Mouse (Mus musculus) forebrain, embryonic 15.5 days (tissue): ENCODE measurements around the gene Golgb1. TPM values are rescaled to one million over a fixed set of nuclear protein-coding genes. Genes with fewer than 3 reads are reported as not detected.

Source experiments
- ATAC-seq: fragments of 200-750 bp; cut with Nextera tagmentation; replicated peaks from 2 replicates; pipeline ENCODE4 v1.8.0; 2017; ENCODE audit warnings: mild to moderate bottlenecking, moderate TSS enrichment, moderate library complexity
- H3K27ac ChIP-seq: fragments of 300-500 bp; sonication (generic); replicated peaks from 2 replicates; pipeline ENCODE4 v1.5.1; 2015; ENCODE audit warnings: mild to moderate bottlenecking, inconsistent platforms
- H3K27me3 ChIP-seq: fragments of 300-500 bp; sonication (generic); 2 replicates; pipeline ENCODE4 v1.6.1; 2015; ENCODE audit warnings: inconsistent platforms
- H3K36me3 ChIP-seq: fragments of 300-500 bp; sonication (generic); 2 replicates; pipeline ENCODE4 v1.6.1; 2015; ENCODE audit warnings: mild to moderate bottlenecking, inconsistent platforms
- H3K4me1 ChIP-seq: fragments of 300-500 bp; sonication (generic); 2 replicates; pipeline ENCODE4 v1.6.1; 2015; ENCODE audit warnings: inconsistent platforms
- H3K4me2 ChIP-seq: fragments of 300-500 bp; sonication (generic); replicated peaks from 2 replicates; pipeline ENCODE4 v1.6.1; 2015; ENCODE audit warnings: mild to moderate bottlenecking, inconsistent platforms
- H3K4me3 ChIP-seq: fragments of 300-500 bp; sonication (generic); 2 replicates; pipeline ENCODE4 v1.5.1; 2015; ENCODE audit warnings: mild to moderate bottlenecking, inconsistent platforms
- H3K9ac ChIP-seq: fragments of 300-500 bp; sonication (generic); replicated peaks from 2 replicates; pipeline ENCODE4 v1.6.1; 2015; ENCODE audit warnings: mild to moderate bottlenecking, inconsistent platforms
- H3K9me3 ChIP-seq: fragments of 300-500 bp; sonication (generic); 2 replicates; pipeline ENCODE4 v1.6.1; 2016; ENCODE audit warnings: inconsistent platforms
- WGBS: fragments of 180-500 bp; shearing (Covaris S2); methylation state at CpG from one replicate; pipeline ENCODE4 v1.1.7; 2015; ENCODE audit warnings: mixed read lengths; 5-methylcytosine and 5-hydroxymethylcytosine counted together
- polyA plus RNA-seq: library from polyadenylated mRNA; unstranded; fragments of >200 nt; fragmentation: Nextera tagmentation; extraction: Ambion mirVana; gene quantifications from 2 replicates; pipeline ENCODE4 v1.2.1, GENCODE M21; 2015

Golgb1 gene
- polyA plus RNA-seq, 1 experiment from 2014 or later = 91.9 TPM

DNA sequence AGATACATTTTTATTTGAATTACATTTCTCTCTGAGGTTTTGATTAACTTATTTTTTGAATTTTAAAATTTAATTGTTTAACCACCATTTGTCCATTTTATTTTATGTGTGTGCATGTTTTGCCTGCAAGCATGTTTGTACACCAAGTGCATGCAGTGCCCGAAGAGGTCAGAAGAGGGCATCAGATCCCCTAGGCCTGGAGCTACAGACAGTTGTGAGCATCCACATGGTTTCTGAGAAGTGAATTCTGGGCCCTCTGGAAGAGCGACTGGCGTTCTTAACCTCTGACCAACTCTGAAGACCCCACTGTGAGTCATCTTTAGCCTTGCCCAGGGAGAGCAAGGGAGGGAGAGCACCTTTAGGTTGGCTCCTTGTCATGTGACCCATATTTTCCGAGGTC, 9.9 kb downstream of the Golgb1 start:
- Histone ChIP-seq H3K36me3 (peaks cover 16% of the 10 kb centered on the region), H3K4me2 (no peak overlapping the region), H3K4me1 (peaks cover 12% of the 10 kb centered on the region), H3K4me3 (no peak overlapping the region), H3K9ac (no peak overlapping the region), H3K27me3 (no peaks in the 10 kb centered on the region), H3K9me3 (no peaks in the 10 kb centered on the region), H3K27ac (no peak overlapping the region)
- no peak for ATAC-seq
- WGBS = 88% methylated on average over 4 of the region's 4 CpGs

DNA sequence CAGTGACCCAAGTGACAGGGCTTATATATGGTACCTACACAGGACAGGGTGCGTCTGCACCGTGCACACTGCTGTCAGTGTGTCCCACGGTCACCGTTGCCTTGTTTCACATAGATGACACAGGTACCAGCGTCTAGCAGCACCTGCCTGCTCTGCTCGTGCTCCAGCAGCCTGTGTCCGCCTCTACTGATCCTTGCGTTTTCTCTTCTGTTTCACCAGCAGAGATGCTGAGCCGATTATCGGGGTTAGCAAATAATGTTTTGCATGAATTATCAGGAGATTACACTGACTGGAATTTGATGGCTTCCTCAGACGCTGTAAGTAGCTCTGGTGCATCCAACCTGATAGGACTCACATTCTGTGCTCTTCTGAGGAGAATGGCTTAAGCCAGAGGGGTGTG, 11.0 kb downstream of the Golgb1 start:
- Histone ChIP-seq H3K4me2 (no peak overlapping the region), H3K27me3 (no peaks in the 10 kb centered on the region), H3K9ac (no peak overlapping the region), H3K36me3 (peaks cover 22% of the 10 kb centered on the region), H3K27ac (no peak overlapping the region), H3K4me1 (peaks cover 11% of the 10 kb centered on the region), H3K9me3 (no peaks in the 10 kb centered on the region), H3K4me3 (no peak overlapping the region)
- no peak for ATAC-seq
- WGBS = 95% methylated on average over 11 of the region's 11 CpGs

DNA sequence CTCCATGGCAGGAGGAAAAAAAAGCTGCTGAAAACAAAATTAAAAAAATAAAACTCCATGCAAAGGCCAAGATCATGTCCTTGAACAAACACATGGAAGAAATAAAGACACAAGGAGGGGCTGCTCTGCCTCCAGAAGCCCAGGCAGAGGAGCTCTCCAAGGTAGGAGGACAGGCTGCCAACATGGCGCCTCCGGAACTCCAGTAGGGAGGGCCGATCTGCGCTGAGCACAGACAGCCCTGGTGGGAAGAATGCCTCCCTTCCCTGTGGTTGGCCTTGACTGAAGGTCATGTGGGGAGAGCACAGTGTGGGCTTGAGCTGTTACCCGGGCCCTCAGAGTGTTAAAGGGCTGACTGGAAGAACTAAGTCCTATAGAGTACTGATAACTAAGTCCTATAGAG, 12.6 kb downstream of the Golgb1 start:
- Histone ChIP-seq H3K27me3 (no peaks in the 10 kb centered on the region), H3K4me1 (peaks cover 11% of the 10 kb centered on the region), H3K36me3 (peaks cover 37% of the 10 kb centered on the region), H3K27ac (no peak overlapping the region), H3K4me2 (no peak overlapping the region), H3K9me3 (no peaks in the 10 kb centered on the region), H3K9ac (no peak overlapping the region), H3K4me3 (no peak overlapping the region)
- WGBS = 83% methylated on average over 5 of the region's 5 CpGs
- no peak for ATAC-seq

DNA sequence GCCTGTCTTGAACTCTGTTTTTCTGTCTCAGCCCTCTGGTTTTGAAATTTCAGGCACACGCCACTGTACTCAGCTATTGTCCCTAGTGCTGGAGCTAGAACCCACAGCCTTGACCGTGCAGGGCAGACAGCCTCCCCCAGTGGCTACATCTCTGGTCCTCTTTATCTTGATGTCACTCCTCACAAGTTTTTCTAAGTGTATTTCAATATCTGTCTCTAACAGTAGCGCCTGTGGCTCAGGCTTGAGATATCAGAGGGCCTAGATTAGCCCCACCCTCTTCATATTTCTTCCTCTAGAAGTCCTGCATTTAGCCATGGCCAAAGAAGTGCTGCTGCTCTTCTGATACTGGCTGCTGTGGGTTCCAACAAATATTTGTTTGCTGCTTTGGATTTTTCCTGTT, 15.6 kb downstream of the Golgb1 start:
- no peak overlapping the region for H3K4me3 ChIP-seq
- no peaks in the 10 kb centered on the region for H3K27me3 ChIP-seq
- 94% methylated on average over 3 of the region's 3 CpGs for WGBS
- H3K27ac ChIP-seq = no peak overlapping the region
- H3K36me3 ChIP-seq = peaks cover 58% of the 10 kb centered on the region
- no peaks in the 10 kb centered on the region for H3K4me1 ChIP-seq
- ATAC-seq = no peak
- H3K9me3 ChIP-seq = no peaks in the 10 kb centered on the region
- no peak overlapping the region for H3K4me2 ChIP-seq
- H3K9ac ChIP-seq = no peak overlapping the region

DNA sequence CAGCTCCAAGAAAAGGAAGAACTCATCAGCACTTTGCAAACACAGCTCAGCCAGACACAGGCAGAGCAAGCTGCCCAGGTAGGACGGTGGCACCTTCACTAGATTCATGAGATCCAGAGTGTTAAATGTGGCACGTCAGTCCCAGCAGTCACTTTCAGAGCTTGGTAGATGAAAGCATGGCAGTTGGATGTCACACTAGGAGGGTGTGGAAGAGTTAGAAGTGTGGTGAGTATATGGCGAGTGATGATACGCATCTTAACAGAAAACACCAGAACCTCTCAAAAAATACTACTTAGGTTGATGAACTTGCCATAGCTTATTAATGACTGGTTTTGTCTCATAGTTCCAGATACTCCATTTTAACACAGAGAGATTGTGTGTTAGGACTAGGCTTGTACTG, 16.5 kb downstream of the Golgb1 start:
- H3K36me3 ChIP-seq = peaks cover 66% of the 10 kb centered on the region
- H3K4me1 ChIP-seq = no peaks in the 10 kb centered on the region
- no peak overlapping the region for H3K9ac ChIP-seq
- WGBS = 97% methylated on average over 4 of the region's 4 CpGs
- no peaks in the 10 kb centered on the region for H3K9me3 ChIP-seq
- H3K4me3 ChIP-seq = no peak overlapping the region
- H3K4me2 ChIP-seq = no peak overlapping the region
- no peak for ATAC-seq
- no peak overlapping the region for H3K27ac ChIP-seq
- H3K27me3 ChIP-seq = no peaks in the 10 kb centered on the region

DNA sequence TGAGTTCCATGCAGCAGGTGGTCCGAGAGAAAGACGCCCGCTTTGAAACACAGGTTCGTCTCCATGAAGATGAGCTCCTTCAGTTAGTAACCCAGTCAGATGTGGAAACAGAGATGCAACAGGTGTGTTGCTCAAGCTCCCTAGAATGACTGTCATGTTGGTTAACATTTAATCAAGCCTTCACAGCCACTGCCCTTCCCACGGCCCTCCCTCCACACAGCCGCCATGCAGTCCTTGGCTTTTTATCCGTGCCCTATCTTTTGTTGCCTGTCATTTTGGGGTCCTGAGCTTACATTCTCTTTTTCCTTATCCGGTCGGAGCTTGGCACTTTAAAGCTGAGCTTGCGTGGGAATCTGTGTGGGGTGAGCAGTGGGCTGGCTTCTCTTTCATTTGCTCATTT, 18.4 kb downstream of the Golgb1 start:
- Histone ChIP-seq H3K4me1 (no peaks in the 10 kb centered on the region), H3K27me3 (no peaks in the 10 kb centered on the region), H3K9me3 (no peaks in the 10 kb centered on the region), H3K9ac (no peak overlapping the region), H3K4me2 (no peak overlapping the region), H3K27ac (no peak overlapping the region), H3K4me3 (no peak overlapping the region), H3K36me3 (peaks cover 73% of the 10 kb centered on the region)
- WGBS = 89% methylated on average over 10 of the region's 10 CpGs
- ATAC-seq = no peak

DNA sequence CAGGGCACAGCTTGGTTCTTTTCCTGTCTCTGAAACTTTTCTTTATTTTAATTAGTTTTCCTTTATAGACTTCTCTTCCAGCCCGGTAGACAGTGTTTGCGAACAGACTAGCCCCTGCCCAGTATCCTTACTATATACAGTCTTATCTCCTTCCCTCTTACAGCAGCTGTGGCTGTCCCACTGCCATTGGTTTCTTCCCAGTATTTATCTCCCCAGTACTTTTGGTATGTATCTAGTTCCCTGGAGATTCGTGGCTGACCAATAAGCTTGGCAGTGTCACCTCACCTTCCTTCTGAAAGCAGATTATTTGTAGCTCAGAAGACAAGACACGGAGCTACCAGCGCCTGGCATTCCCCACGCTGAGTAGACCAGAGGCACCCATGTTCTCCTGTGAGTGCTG, 21.8 kb downstream of the Golgb1 start:
- no peak overlapping the region for H3K9ac ChIP-seq
- WGBS = 95% methylated on average over 6 of the region's 6 CpGs
- H3K36me3 ChIP-seq = peaks cover 72% of the 10 kb centered on the region
- ATAC-seq = no peak
- no peak overlapping the region for H3K4me3 ChIP-seq
- no peaks in the 10 kb centered on the region for H3K4me1 ChIP-seq
- no peaks in the 10 kb centered on the region for H3K27me3 ChIP-seq
- no peaks in the 10 kb centered on the region for H3K9me3 ChIP-seq
- no peak overlapping the region for H3K27ac ChIP-seq
- no peak overlapping the region for H3K4me2 ChIP-seq

DNA sequence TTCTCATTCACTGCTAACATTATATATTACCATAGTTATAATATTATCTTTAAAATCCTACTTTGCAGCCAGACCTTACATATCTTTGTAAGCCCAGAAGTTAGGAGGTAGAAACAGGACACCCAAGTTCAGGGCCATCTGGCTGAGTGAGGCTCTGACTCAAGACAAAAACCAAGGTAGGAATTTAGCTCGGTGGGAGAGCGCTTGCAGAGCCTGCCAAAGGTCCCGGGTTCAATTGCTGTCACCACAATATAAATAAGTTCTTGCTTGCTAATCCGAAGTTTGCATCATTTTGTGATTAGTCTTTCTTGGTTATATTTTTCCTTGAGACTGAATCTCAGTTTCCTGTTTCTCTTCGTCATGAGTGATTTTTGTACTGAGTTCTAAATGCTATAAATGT, 28.2 kb downstream of the Golgb1 start:
- peaks cover 55% of the 10 kb centered on the region for H3K36me3 ChIP-seq

DNA sequence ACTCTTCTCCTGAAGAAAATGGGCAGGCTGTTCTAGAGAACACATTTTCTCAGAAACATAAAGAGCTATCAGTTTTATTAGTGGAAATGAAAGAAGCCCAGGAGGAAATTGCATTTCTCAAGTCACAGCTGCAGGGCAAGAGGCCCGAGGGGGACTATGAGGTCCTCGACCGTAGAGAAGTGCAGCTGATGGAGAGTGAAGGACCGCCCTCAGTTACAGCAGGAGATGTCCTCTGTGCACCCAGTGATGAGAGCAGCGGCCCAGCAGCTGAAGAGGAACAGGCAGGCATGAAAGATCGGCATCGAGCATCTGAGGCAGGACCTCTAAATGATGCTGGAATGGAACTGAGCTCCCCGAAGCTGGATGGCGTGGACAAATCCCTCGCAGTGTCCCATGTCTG, 37.0 kb downstream of the Golgb1 start:
- ATAC-seq = no peak
- H3K4me2 ChIP-seq = no peak overlapping the region
- no peak overlapping the region for H3K27ac ChIP-seq
- 96% methylated on average over 10 of the region's 10 CpGs for WGBS
- H3K27me3 ChIP-seq = no peaks in the 10 kb centered on the region
- peaks cover 81% of the 10 kb centered on the region for H3K36me3 ChIP-seq
- no peaks in the 10 kb centered on the region for H3K4me1 ChIP-seq
- H3K9ac ChIP-seq = no peak overlapping the region
- no peak overlapping the region for H3K4me3 ChIP-seq
- no peaks in the 10 kb centered on the region for H3K9me3 ChIP-seq

More for the DNA sequence above, 28.2 kb downstream of the Golgb1 start:
- no peak for ATAC-seq
- Histone ChIP-seq H3K4me3 (no peak overlapping the region), H3K4me1 (no peaks in the 10 kb centered on the region), H3K27me3 (no peaks in the 10 kb centered on the region), H3K9me3 (no peaks in the 10 kb centered on the region), H3K9ac (no peak overlapping the region), H3K27ac (no peak overlapping the region), H3K4me2 (no peak overlapping the region)
- 93% methylated on average over 5 of the region's 5 CpGs for WGBS

DNA sequence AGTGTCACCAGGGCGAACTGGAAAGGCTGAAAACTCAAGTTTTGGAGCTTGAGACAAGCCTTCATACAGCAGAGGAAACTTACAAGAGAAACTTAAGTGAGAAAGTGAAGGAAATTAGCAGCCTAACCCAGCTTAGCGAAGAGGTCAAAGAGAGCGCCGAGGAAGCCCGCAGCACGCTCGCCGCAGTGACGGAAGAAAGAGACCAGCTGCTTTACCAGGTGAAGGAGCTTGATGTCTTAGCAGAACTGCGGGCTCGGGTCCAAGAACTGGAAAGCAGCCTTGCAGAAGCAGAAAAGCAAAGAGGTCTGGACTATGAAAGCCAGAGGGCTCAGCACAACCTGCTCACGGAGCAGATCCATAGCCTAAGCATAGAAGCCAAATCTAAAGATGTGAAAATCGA, 37.4 kb downstream of the Golgb1 start:
- Histone ChIP-seq H3K9ac (no peak overlapping the region), H3K4me2 (no peak overlapping the region), H3K4me3 (no peak overlapping the region), H3K4me1 (no peaks in the 10 kb centered on the region), H3K27me3 (no peaks in the 10 kb centered on the region), H3K27ac (no peak overlapping the region), H3K9me3 (no peaks in the 10 kb centered on the region), H3K36me3 (peaks cover 80% of the 10 kb centered on the region)
- no peak for ATAC-seq
- 94% methylated on average over 13 of the region's 13 CpGs for WGBS

DNA sequence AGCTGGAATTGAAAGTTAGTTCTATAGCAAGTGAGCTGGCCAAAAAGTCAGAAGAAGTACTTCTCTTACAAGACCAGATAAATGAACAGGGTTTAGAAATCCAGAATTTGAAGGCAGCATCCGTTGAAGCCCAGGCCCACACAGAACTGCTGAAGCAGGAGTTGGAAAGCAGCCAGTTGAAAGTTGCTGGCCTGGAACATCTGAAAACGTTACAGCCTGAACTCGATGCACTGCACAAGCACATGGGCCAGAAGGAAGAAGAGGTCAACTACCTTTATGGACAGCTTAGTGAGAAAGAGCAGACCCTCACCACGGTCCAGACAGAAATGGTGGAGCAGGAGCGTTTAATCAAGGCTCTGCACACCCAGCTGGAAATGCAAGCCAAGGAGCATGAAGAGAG, 39.3 kb downstream of the Golgb1 start:
- Histone ChIP-seq H3K9me3 (no peaks in the 10 kb centered on the region), H3K27me3 (no peaks in the 10 kb centered on the region), H3K4me3 (no peak overlapping the region), H3K4me2 (no peak overlapping the region), H3K4me1 (no peaks in the 10 kb centered on the region), H3K9ac (no peak overlapping the region), H3K36me3 (peaks cover 84% of the 10 kb centered on the region), H3K27ac (no peak overlapping the region)
- no peak for ATAC-seq
- 87% methylated on average over 5 of the region's 5 CpGs for WGBS

DNA sequence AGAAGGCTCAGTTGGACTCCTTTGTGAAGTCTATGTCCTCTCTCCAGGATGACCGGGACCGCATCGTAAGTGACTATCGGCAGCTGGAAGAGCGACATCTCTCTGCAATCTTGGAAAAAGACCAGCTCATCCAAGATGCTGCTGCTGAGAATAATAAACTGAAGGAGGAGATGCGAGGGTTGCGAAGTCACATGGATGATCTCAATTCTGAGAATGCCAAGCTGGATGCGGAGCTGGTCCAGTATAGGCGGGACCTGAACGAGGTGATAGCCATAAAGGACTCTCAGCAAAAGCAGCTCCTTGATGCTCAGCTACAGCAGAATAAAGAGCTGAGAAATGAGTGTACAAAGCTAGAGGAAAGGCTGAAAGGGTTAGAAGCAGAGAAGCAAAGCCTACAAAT, 43.6 kb downstream of the Golgb1 start:
- Histone ChIP-seq H3K4me1 (no peaks in the 10 kb centered on the region), H3K36me3 (peaks cover 66% of the 10 kb centered on the region), H3K27me3 (no peaks in the 10 kb centered on the region), H3K4me2 (no peak overlapping the region), H3K4me3 (no peak overlapping the region), H3K27ac (no peak overlapping the region), H3K9me3 (no peaks in the 10 kb centered on the region), H3K9ac (no peak overlapping the region)
- ATAC-seq = no peak
- WGBS = 93% methylated on average over 10 of the region's 10 CpGs

DNA sequence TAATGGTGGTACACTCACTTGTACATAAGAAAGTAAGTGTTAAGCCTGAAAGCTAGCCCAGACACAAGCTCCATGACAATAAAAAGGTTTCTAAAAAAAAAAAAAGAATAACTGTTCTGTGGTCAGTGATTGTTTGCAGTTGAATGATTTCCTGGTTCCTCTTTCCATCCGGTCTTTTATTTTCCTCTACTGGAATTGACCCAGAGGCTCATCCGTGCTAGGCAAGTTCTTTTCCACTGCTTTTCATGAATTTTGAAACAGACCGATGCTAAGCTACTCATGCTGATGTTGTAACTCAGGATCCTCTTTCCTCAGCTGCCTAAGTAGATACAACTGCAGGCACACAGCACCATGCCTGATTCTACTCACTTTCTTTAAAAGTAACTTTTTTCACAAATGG, 45.5 kb downstream of the Golgb1 start:
- WGBS = 83% methylated on average over 3 of the region's 3 CpGs
- Histone ChIP-seq H3K9me3 (no peaks in the 10 kb centered on the region), H3K9ac (no peak overlapping the region), H3K36me3 (peaks cover 57% of the 10 kb centered on the region), H3K4me1 (no peaks in the 10 kb centered on the region), H3K4me3 (no peak overlapping the region), H3K4me2 (no peak overlapping the region), H3K27me3 (no peaks in the 10 kb centered on the region), H3K27ac (no peak overlapping the region)
- ATAC-seq = no peak
